Mouse (Mus musculus) heart, embryonic 13.5 days (tissue): ENCODE results near the gene Zcchc14. TPM values are rescaled to one million over a fixed set of nuclear protein-coding genes. Genes with fewer than 3 reads are reported as not detected.
A peak's percentile ranks its signal among the peaks of the same experiment; 100 is the strongest.

Experiments used
- ATAC-seq: fragments of 200-750 bp; cut with Nextera tagmentation; 2 replicates; pipeline ENCODE4 v1.8.0; 2017; ENCODE audit warnings: moderate TSS enrichment; ENCODE audit not compliant: insufficient number of reproducible peaks, low FRiP score, low TSS enrichment; ENCODE audit errors: extremely low read depth
- H3K27ac ChIP-seq: fragments of 300-500 bp; sonication (generic); replicated peaks from 2 replicates; pipeline ENCODE4 v1.5.1; 2015; ENCODE audit warnings: moderate library complexity, mild to moderate bottlenecking, inconsistent platforms
- H3K27me3 ChIP-seq: fragments of 300-500 bp; sonication (generic); replicated peaks from 2 replicates; pipeline ENCODE4 v1.6.1; 2015; ENCODE audit warnings: mild to moderate bottlenecking, inconsistent platforms
- H3K36me3 ChIP-seq: fragments of 300-500 bp; sonication (generic); 2 replicates; pipeline ENCODE4 v1.6.1; 2015; ENCODE audit warnings: mild to moderate bottlenecking, inconsistent platforms
- H3K4me1 ChIP-seq: fragments of 300-500 bp; sonication (generic); 2 replicates; pipeline ENCODE4 v1.6.1; 2015; ENCODE audit warnings: inconsistent platforms
- H3K4me2 ChIP-seq: fragments of 300-500 bp; sonication (generic); 2 replicates; pipeline ENCODE4 v1.6.1; 2015; ENCODE audit warnings: inconsistent platforms, mild to moderate bottlenecking, moderate library complexity
- H3K4me3 ChIP-seq: fragments of 300-500 bp; sonication (generic); 2 replicates; pipeline ENCODE4 v1.5.1; 2015; ENCODE audit warnings: moderate library complexity, mild to moderate bottlenecking, inconsistent platforms
- H3K9ac ChIP-seq: fragments of 300-500 bp; sonication (generic); 2 replicates; pipeline ENCODE4 v1.6.1; 2015; ENCODE audit warnings: inconsistent platforms, mild to moderate bottlenecking, moderate library complexity
- H3K9me3 ChIP-seq: fragments of 300-500 bp; sonication (generic); 2 replicates; pipeline ENCODE4 v1.6.1; 2016; ENCODE audit warnings: inconsistent platforms
- WGBS: fragments of 180-500 bp; shearing (Covaris S2); methylation state at CpG from one replicate; pipeline ENCODE4 v1.1.7; 2015; ENCODE audit warnings: mixed read lengths; 5-methylcytosine and 5-hydroxymethylcytosine counted together
- polyA plus RNA-seq: library from polyadenylated mRNA; unstranded; fragments of >200 nt; fragmentation: Nextera tagmentation; extraction: Ambion mirVana; gene quantifications from 2 replicates; pipeline ENCODE4 v1.2.1, GENCODE M21; 2015

Zcchc14 gene
- polyA plus RNA-seq, 1 experiment from 2014 or later = 7.8 TPM

DNA sequence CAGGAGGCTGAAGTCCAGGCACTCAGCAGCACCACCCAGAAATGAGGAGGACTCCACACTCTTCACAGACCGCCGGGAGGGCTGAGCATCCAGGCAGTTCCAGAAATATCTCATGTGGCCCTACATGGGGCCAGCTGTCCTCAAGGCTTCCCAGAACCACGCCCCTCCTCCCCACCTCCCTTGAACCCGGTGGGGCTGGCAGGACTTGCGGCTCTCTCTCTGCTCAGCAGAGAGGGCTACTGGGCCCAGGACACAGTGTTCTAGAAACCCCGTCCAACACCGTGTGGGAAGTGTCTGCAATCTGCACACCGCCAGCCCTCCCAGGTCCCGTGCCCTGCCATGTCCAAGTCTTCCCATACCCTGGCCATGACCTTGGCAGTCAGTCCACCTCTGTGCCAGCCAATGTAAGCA lies 89.8 kb downstream of the Zcchc14 start:
- peak overlapping the region; percentile 15; the same call in 1 of the 2 replicates for H3K9ac ChIP-seq
- H3K4me3 ChIP-seq = no peak overlapping the region
- 37% methylated on average over 9 of the region's 9 CpGs for WGBS
- peak; percentile 28; the same call in 1 of the 2 replicates for ATAC-seq
- peak overlapping the region; percentile 3; the same call in 1 of the 2 replicates for H3K4me2 ChIP-seq
- H3K27ac ChIP-seq = peak overlapping the region; percentile 58
- peaks cover 21% of the 10 kb centered on the region for H3K4me1 ChIP-seq
- H3K36me3 ChIP-seq = peaks cover 46% of the 10 kb centered on the region
- no peaks in the 10 kb centered on the region for H3K9me3 ChIP-seq
- no peaks in the 10 kb centered on the region for H3K27me3 ChIP-seq

DNA sequence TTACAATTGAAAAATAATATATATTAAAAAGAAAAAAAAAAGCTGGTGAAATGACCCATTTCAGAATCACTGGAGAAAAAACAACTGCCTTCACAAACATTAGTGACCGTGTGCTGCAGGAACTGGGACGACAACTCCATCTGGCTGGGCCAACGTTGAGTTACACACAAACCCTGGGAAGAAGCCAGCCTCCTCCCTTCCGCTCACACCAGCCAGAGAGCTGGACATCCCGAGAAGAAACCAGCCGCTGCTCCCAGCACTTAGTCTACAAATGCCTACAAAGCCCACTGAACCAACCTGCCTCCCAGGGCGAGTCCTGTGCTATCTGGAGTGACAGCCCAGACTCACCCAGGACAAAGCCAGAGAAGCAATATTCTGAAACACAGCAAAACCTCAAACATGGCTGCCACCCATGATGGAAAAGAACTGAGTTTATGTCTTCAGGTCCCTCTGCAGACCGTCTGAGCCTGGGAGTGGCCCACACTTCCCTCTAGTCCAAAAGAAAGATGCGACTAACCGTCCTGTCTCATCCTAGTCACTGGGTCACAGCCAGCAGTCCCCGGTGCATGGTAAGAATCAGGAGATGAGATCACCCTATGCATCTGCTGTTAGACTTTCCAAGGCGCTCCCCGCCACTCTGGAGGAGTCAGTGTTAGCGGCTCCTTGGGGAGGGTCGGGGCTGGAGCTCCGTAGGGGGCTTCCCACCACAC lies 90.9 kb downstream of the Zcchc14 start:
- Histone ChIP-seq H3K4me3 (no peak overlapping the region), H3K4me1 (peaks cover 19% of the 10 kb centered on the region), H3K27me3 (no peaks in the 10 kb centered on the region), H3K9me3 (no peaks in the 10 kb centered on the region), H3K36me3 (peaks cover 51% of the 10 kb centered on the region), H3K4me2 (no peak overlapping the region), H3K9ac (no peak overlapping the region), H3K27ac (no peak overlapping the region)
- no peak for ATAC-seq
- 84% methylated on average over 16 of the region's 16 CpGs for WGBS

DNA sequence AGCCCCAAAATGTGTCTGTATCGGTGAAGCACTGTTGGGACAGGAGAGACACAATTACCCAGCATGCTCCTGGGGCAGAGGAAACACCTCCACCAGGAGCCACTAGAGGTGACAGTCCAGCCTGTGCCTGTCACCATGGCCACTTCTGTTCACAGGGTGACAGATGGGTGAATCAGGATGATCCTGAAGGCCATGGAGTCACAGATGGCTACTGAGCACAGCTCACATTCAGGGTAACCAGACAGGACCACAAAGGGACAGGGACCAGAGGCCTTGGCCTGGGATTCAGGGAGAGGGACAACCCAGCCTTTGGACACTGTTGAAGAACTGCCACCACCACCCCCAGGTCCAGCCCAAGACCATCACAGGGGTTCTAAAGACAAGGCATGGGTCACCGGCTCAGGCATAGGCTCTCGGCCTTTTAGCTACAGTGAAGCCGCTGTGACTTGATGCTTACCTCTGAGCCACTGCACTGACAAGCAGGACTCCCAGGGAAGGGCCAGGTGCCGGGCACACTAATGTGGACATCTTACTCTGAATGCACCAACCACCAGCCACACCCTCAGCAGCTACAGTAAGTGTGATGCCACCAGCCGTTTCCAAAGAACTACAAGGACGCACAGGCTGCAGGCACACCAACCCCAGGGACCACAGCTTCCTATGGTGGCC lies 92.1 kb downstream of the Zcchc14 start:
- no peak for ATAC-seq
- WGBS = 89% methylated on average over 7 of the region's 7 CpGs
- Histone ChIP-seq H3K4me2 (no peak overlapping the region), H3K4me1 (peaks cover 19% of the 10 kb centered on the region), H3K9me3 (no peaks in the 10 kb centered on the region), H3K36me3 (peaks cover 49% of the 10 kb centered on the region), H3K27me3 (no peaks in the 10 kb centered on the region), H3K9ac (no peak overlapping the region), H3K4me3 (no peak overlapping the region), H3K27ac (no peak overlapping the region)

DNA sequence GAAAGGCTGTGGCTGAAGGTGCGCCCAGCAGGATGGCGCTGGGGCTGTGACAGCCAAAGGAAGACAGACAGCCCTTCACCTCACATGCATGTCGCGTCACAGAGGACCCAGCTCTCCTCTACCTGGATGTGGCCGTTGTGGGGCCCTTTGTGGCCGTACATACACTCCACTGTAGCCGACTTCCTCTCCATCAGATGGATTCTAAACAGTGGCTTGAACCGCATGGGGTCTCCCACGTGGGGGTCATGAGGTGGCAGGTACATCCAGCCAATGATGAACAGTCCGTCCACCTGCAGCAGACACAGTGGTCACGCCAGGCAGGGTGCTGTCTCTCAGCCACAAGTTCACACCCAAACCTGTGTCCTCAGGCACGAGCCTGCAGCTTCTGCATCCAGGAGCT lies 92.9 kb downstream of the Zcchc14 start:
- H3K4me1 ChIP-seq = peaks cover 19% of the 10 kb centered on the region
- no peak overlapping the region for H3K4me2 ChIP-seq
- H3K27ac ChIP-seq = no peak overlapping the region
- H3K9ac ChIP-seq = no peak overlapping the region
- H3K27me3 ChIP-seq = no peaks in the 10 kb centered on the region
- H3K4me3 ChIP-seq = no peak overlapping the region
- 89% methylated on average over 12 of the region's 12 CpGs for WGBS
- no peak for ATAC-seq
- peaks cover 52% of the 10 kb centered on the region for H3K36me3 ChIP-seq
- H3K9me3 ChIP-seq = no peaks in the 10 kb centered on the region

DNA sequence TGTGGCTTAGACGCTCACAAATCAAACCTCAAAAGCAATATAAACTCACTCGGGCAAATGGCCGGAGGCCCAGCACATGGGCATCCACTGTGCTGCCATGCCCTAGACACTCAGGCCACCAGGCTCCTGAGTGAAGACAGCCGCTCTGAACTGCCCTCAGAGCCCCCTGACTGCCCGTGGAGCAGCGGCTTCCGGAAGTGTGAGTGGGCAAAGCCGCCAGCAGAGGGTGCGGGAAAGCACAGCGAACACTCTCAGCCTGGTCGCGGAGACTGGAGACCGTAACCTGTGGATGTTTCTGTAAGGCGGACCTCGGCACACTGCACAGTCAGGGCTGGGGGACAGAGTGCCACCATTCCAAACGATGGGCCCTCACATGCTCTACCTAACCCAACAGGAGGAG lies 94.2 kb downstream of the Zcchc14 start:
- Histone ChIP-seq H3K4me2 (no peak overlapping the region), H3K9ac (no peak overlapping the region), H3K36me3 (peaks cover 55% of the 10 kb centered on the region), H3K4me3 (no peak overlapping the region), H3K4me1 (peaks cover 15% of the 10 kb centered on the region), H3K27ac (no peak overlapping the region), H3K27me3 (no peaks in the 10 kb centered on the region), H3K9me3 (no peaks in the 10 kb centered on the region)
- no peak for ATAC-seq
- 85% methylated on average over 16 of the region's 16 CpGs for WGBS

DNA sequence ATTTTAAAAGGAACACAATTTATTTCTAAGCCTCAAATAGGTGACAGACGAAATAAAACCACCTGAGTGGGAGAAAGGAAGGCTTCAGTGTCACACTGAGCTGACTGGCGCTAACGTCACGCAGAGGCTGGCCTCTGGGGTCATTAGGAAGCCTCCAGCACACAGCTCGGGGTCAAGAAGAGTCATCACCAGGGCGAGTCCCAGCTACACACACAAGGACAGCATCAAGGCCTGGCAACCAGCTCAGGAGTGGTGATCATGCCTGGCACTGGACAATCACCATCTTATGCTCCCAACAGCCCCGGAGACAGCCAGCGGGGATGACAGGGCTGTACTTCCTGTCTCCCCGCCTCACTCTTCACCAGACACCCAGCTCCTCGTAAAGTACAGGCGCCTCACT lies 95.0 kb downstream of the Zcchc14 start:
- Histone ChIP-seq H3K9me3 (no peaks in the 10 kb centered on the region), H3K9ac (no peak overlapping the region), H3K4me3 (no peak overlapping the region), H3K27ac (no peak overlapping the region), H3K4me1 (peaks cover 7% of the 10 kb centered on the region), H3K27me3 (no peaks in the 10 kb centered on the region), H3K36me3 (peaks cover 63% of the 10 kb centered on the region), H3K4me2 (no peak overlapping the region)
- ATAC-seq = no peak
- WGBS = 83% methylated on average over 11 of the region's 11 CpGs

DNA sequence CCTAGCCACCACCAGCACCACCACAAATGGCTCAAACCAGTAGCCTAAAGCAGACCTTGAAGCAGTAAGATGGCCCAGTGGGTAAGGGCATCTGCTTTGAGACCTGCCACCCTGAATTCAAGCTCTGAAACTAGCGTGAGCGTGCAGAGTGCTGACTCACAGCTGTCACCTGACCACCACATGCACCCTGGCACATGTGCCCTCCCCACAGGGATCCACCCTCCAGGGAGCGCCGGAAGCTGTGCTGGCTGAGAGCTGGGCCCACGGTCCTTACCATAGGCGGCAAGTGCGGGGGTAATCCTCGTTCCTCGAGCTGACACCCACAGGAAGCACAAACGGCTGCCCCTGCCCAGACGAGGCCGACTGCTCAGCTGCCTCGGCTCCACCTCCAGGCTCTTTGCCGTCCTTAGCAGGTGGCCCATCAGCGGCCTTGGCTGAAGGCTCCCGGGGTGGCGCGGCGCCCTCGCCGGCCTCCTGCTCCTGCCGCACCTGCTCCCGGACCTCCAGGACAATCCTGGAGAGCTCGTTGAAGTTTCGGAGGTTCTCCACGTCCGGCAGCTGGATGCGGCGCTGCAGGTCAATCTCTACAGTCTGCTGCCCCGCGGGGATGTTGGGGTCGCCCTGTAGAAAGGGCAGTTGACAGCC lies 98.7 kb downstream of the Zcchc14 start:
- no peak for ATAC-seq
- H3K36me3 ChIP-seq = peaks cover 78% of the 10 kb centered on the region
- no peak overlapping the region for H3K9ac ChIP-seq
- no peak overlapping the region for H3K4me2 ChIP-seq
- H3K9me3 ChIP-seq = no peaks in the 10 kb centered on the region
- H3K4me1 ChIP-seq = peaks cover 18% of the 10 kb centered on the region
- H3K27ac ChIP-seq = no peak overlapping the region
- no peaks in the 10 kb centered on the region for H3K27me3 ChIP-seq
- H3K4me3 ChIP-seq = no peak overlapping the region
- WGBS = 95% methylated on average over 32 of the region's 32 CpGs

DNA sequence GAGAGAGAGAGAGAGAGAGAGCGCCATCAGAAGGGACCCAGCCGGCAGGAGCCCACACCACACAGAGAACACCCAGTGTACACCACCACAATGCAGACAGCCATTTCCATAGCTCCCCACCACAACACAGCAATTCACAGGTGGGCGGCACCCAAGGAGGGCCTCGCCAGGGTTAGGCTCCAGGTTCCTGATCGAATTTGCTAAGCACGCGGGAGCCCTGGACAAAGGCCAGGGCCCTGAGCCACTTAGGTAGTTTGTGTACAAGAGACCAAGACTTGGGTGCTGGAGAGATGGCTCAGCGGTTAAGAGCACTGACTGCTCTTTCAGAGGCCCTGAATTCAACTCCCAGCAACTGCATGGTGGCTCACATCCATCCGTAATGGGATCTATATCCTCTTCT lies 100.2 kb downstream of the Zcchc14 start:
- Histone ChIP-seq H3K36me3 (peaks cover 63% of the 10 kb centered on the region), H3K27ac (no peak overlapping the region), H3K9me3 (no peaks in the 10 kb centered on the region), H3K27me3 (no peaks in the 10 kb centered on the region), H3K4me3 (no peak overlapping the region), H3K9ac (no peak overlapping the region), H3K4me2 (no peak overlapping the region), H3K4me1 (peaks cover 18% of the 10 kb centered on the region)
- no peak for ATAC-seq
- 88% methylated on average over 9 of the region's 9 CpGs for WGBS

DNA sequence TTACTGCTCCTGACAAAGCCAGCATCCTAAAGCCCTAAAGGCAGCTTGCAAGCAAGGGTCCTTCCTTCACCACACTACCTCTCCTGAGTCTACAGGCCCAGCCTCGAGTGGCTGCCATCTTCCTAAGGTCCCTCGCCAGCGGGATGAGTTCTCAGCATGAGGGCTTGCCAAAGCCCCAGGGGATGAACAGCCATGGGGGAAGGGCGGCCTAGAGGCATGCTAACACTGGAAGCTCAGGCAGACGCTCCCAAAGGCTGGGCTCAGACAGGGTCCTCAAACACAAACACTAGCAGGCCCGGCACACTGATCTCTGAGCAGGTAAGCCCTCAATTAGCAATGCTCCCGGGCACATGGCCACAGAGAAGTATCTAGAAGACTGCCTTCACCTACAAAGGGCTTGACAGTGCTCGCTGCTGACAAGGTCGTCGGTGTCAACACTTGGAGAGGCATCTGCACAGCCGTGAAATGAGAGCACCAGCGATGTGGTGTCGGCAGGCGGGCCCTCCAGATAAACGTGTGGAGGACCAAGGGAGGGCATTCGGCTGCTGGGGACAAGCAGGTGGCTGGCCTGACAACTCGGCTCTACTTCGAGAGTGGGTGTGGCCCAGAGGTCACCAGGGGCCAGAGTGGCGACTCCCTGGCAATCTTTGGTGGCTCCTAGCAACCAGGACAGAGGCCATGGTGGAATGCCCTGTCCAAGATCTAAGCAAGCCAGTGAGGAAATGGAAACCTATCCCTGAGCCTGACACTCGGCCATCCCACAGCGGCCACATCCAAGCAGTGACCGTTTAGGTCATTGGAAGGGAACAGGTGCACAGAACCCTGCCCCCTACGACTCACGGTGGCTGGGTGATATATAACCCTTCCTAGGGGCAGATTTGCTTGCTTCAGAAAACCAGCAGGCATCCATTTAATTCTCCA lies 101.4 kb downstream of the Zcchc14 start:
- Histone ChIP-seq H3K4me3 (no peak overlapping the region), H3K27me3 (no peaks in the 10 kb centered on the region; the same call in 1 of the 2 replicates), H3K4me1 (peaks cover 18% of the 10 kb centered on the region), H3K9me3 (no peaks in the 10 kb centered on the region), H3K4me2 (no peak overlapping the region), H3K9ac (no peak overlapping the region), H3K36me3 (peaks cover 62% of the 10 kb centered on the region), H3K27ac (no peak overlapping the region)
- no peak for ATAC-seq
- WGBS = 53% methylated on average over 24 of the region's 24 CpGs

DNA sequence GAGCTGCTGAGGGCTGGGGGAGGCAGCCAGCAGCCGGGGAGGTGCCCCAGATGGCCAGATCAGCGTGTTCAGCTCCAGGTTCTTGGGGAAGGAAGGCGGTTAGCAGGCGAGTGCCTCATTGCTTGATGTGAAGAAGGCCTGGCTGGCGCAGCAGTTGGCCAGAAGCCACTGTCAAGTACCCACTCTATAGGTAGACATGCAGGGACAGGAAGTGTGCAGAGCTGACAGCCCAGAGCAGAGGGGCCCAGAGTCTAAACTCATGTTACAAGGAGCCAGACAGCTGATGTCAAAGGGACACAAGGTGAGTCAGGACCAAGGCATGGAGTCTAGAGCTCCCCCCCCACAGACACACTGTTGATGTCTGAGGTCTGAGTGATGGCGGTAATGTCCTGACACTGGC lies 102.6 kb downstream of the Zcchc14 start:
- Histone ChIP-seq H3K4me1 (peaks cover 18% of the 10 kb centered on the region), H3K4me3 (no peak overlapping the region), H3K9me3 (no peaks in the 10 kb centered on the region), H3K27me3 (peaks cover 12% of the 10 kb centered on the region), H3K9ac (no peak overlapping the region), H3K4me2 (no peak overlapping the region), H3K27ac (no peak overlapping the region), H3K36me3 (peaks cover 52% of the 10 kb centered on the region)
- WGBS = 77% methylated on average over 6 of the region's 6 CpGs
- ATAC-seq = no peak
